Mouse (Mus musculus) midbrain, embryonic 14.5 days (tissue): Measurements from ENCODE around the gene Rabggta. TPM values are rescaled to one million over a fixed set of nuclear protein-coding genes. Genes with fewer than 3 reads are reported as not detected.

Source experiments
- ATAC-seq: fragments of 200-750 bp; cut with Nextera tagmentation; 2 replicates; pipeline ENCODE4 v1.8.0; 2017; ENCODE audit warnings: moderate number of reproducible peaks, moderate library complexity; ENCODE audit not compliant: low FRiP score, low TSS enrichment
- DNase-seq: peaks from one replicate; pipeline ENCODE4 v3.0.0-alpha.2; 2015
- H3K27ac ChIP-seq: fragments of 300-500 bp; sonication (generic); replicated peaks from 2 replicates; pipeline ENCODE4 v1.5.1; 2014; ENCODE audit warnings: mild to moderate bottlenecking, low read depth, low read length, moderate library complexity
- H3K27me3 ChIP-seq: fragments of 300-500 bp; sonication (generic); 2 replicates; pipeline ENCODE4 v1.6.1; 2014; ENCODE audit warnings: low read length, control low read depth, mixed read lengths; ENCODE audit not compliant: control insufficient read depth, insufficient read depth
- H3K36me3 ChIP-seq: fragments of 300-500 bp; sonication (generic); 2 replicates; pipeline ENCODE4 v1.6.1; 2014; ENCODE audit warnings: low read length, control low read depth; ENCODE audit not compliant: control insufficient read depth, insufficient read depth
- H3K4me1 ChIP-seq: fragments of 300-500 bp; sonication (generic); 2 replicates; pipeline ENCODE4 v1.6.1; 2014; ENCODE audit warnings: mild to moderate bottlenecking, antibody characterized with exemption, low read length, control low read depth; ENCODE audit not compliant: control insufficient read depth, insufficient read depth
- H3K4me2 ChIP-seq: fragments of 300-500 bp; sonication (generic); 2 replicates; pipeline ENCODE4 v1.6.1; 2014; ENCODE audit warnings: mild to moderate bottlenecking, low read length, moderate library complexity
- H3K4me3 ChIP-seq: fragments of 300-500 bp; sonication (generic); replicated peaks from 2 replicates; pipeline ENCODE4 v1.5.1; 2014; ENCODE audit warnings: low read depth, low read length
- H3K9ac ChIP-seq: fragments of 300-500 bp; sonication (generic); replicated peaks from 2 replicates; pipeline ENCODE4 v1.6.1; 2014; ENCODE audit warnings: mild to moderate bottlenecking, low read length, moderate library complexity
- H3K9me3 ChIP-seq: fragments of 300-500 bp; sonication (generic); 2 replicates; pipeline ENCODE4 v1.6.1; 2016; ENCODE audit warnings: low read length, control low read depth, mixed read lengths; ENCODE audit not compliant: control insufficient read depth
- WGBS: fragments of 180-500 bp; shearing (Covaris S2); extraction: QIAGEN DNeasy Blood & Tissue Kit; methylation state at CpG from one replicate; pipeline ENCODE4 v1.1.7; 2014; 5-methylcytosine and 5-hydroxymethylcytosine counted together
- polyA plus RNA-seq: library from polyadenylated mRNA; unstranded; fragments of >200 nt; fragmentation: Nextera tagmentation; extraction: Ambion mirVana; gene quantifications from 2 replicates; pipeline ENCODE4 v1.2.1, GENCODE M21; 2014

Rabggta gene
- polyA plus RNA-seq, 1 experiment from 2014 or later, result 39.4 TPM

- DNase-seq (no peak), ATAC-seq (no peak)
- no peaks in the 10 kb centered on the region for H3K9me3 ChIP-seq
- WGBS, result 77% methylated on average over 8 of the region's 8 CpGs
- H3K4me2 ChIP-seq, result no peak overlapping the region
- H3K4me1 ChIP-seq, result peaks cover 6% of the 10 kb centered on the region
- no peak overlapping the region for H3K27ac ChIP-seq
- 0 out of 2 replicates have a peak, but pooled peaks cover 3% of the 10 kb centered on the region for H3K36me3 ChIP-seq
- H3K27me3 ChIP-seq, result no peaks in the 10 kb centered on the region
- no peak overlapping the region for H3K4me3 ChIP-seq
- no peak overlapping the region for H3K9ac ChIP-seq
Observed at GRCm38 (mm10) chr14:55724411-55724871, 2.4 kb upstream of the Rabggta start.

- ATAC-seq (no peak), DNase-seq (no peak)
- WGBS, result 91% methylated on average over 7 of the region's 7 CpGs
- H3K4me2 ChIP-seq, result no peak overlapping the region
- H3K36me3 ChIP-seq, result peaks cover 13% of the 10 kb centered on the region
- peaks cover 6% of the 10 kb centered on the region for H3K4me1 ChIP-seq
- H3K27me3 ChIP-seq, result no peaks in the 10 kb centered on the region
- H3K27ac ChIP-seq, result no peak overlapping the region
- H3K9me3 ChIP-seq, result no peaks in the 10 kb centered on the region
- H3K9ac ChIP-seq, result no peak overlapping the region
- no peak overlapping the region for H3K4me3 ChIP-seq
Observed at GRCm38 (mm10) chr14:55723433-55723832, 1.4 kb upstream of the Rabggta start.

- Histone ChIP-seq H3K4me3 (peak overlapping the region; percentile 73), H3K36me3 (peaks cover 21% of the 10 kb centered on the region), H3K27me3 (no peaks in the 10 kb centered on the region), H3K9me3 (no peaks in the 10 kb centered on the region), H3K4me1 (peaks cover 6% of the 10 kb centered on the region), H3K27ac (peak overlapping the region; percentile 81), H3K4me2 (peak overlapping the region; percentile 67), H3K9ac (peak overlapping the region; percentile 75)
- ATAC-seq (0 out of 2 replicates have a peak, but pooled peaks have one; percentile 9), DNase-seq (no peak)
- 47% methylated on average over 8 of the region's 8 CpGs for WGBS
Observed at GRCm38 (mm10) chr14:55722438-55722945, 429 bp upstream of the Rabggta start.

DNA sequence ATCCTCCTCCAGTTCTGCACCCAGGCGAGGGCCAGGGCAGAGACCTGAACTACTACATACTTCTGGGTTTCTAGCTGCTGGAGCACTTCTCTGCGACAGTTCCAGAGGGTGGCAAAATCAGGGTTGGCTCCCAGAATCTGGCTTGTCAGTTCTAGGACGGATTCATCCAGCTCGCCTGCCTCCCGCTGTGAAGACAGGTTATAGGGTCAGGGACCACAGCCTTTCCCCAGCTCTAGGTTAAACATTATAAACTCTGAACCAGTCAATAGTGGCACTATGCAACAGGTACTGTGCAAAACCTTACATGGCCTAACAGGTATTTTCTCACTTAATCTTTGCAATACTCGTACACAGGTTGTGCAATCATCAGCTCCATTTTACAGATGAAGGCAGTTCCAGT lies 987 bp downstream of the Rabggta start:
- H3K4me1 ChIP-seq, result peaks cover 6% of the 10 kb centered on the region
- peak overlapping the region; percentile 67 for H3K4me2 ChIP-seq
- DNase-seq, result no peak
- H3K9me3 ChIP-seq, result no peaks in the 10 kb centered on the region
- H3K27me3 ChIP-seq, result no peaks in the 10 kb centered on the region
- H3K9ac ChIP-seq, result peak overlapping the region; percentile 75; the same call in 1 of the 2 replicates
- ATAC-seq, result no peak
- WGBS, result 75% methylated on average over 6 of the region's 6 CpGs
- peak overlapping the region; percentile 73 for H3K4me3 ChIP-seq
- H3K27ac ChIP-seq, result peak overlapping the region; percentile 81; the same call in 1 of the 2 replicates
- peaks cover 35% of the 10 kb centered on the region for H3K36me3 ChIP-seq

GRCm38 (mm10) chr14:55720666-55721065 lies 1.4 kb downstream of the Rabggta start:
- no peak overlapping the region for H3K4me3 ChIP-seq
- no peaks in the 10 kb centered on the region for H3K27me3 ChIP-seq
- H3K36me3 ChIP-seq, result peaks cover 37% of the 10 kb centered on the region
- no peaks in the 10 kb centered on the region for H3K9me3 ChIP-seq
- 94% methylated on average over 12 of the region's 12 CpGs for WGBS
- no peak overlapping the region for H3K27ac ChIP-seq
- H3K4me2 ChIP-seq, result no peak overlapping the region; the same call in 1 of the 2 replicates
- no peak overlapping the region for H3K9ac ChIP-seq
- ATAC-seq (no peak), DNase-seq (no peak)
- peaks cover 6% of the 10 kb centered on the region for H3K4me1 ChIP-seq

DNA sequence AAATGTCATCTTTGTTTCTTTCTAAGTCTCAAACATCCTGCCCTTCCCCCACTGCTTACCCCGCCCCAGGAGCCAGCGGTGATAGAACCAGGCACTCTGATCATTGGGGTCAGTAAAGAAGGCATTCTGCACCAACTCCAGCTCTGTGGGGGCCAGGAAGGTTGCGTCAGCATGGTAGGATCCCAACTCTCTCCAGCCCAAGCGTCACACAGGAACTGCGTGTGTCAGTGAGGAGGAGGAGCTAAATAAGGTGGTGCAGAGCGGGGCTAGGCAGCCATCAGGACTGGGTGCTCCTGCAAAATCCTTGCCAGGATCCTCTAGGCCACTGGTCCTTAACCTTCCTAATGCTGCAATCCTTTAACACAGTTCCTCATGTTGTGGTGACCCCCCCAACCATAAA lies 2.3 kb downstream of the Rabggta start:
- H3K4me1 ChIP-seq, result peaks cover 6% of the 10 kb centered on the region
- no peak for ATAC-seq

GRCm38 (mm10) chr14:55716884-55717283 lies 5.2 kb downstream of the Rabggta start:
- H3K9me3 ChIP-seq, result no peaks in the 10 kb centered on the region
- H3K4me2 ChIP-seq, result no peak overlapping the region
- WGBS, result 90% methylated on average over 8 of the region's 8 CpGs
- H3K9ac ChIP-seq, result no peak overlapping the region
- H3K4me1 ChIP-seq, result peaks cover 6% of the 10 kb centered on the region
- ATAC-seq (no peak), DNase-seq (no peak)
- H3K36me3 ChIP-seq, result peaks cover 37% of the 10 kb centered on the region
- H3K27me3 ChIP-seq, result 0 out of 2 replicates have a peak, but pooled peaks cover 8% of the 10 kb centered on the region
- H3K27ac ChIP-seq, result no peak overlapping the region
- H3K4me3 ChIP-seq, result no peak overlapping the region

More for the DNA sequence above, 2.3 kb downstream of the Rabggta start:
- Histone ChIP-seq H3K36me3 (peaks cover 37% of the 10 kb centered on the region), H3K9ac (no peak overlapping the region), H3K27ac (no peak overlapping the region), H3K27me3 (no peaks in the 10 kb centered on the region), H3K9me3 (no peaks in the 10 kb centered on the region), H3K4me2 (no peak overlapping the region), H3K4me3 (no peak overlapping the region)
- DNase-seq, result no peak
- WGBS, result 94% methylated on average over 6 of the region's 6 CpGs

- no peak for ATAC-seq
- DNase-seq, result no peak
Observed at GRCm38 (mm10) chr14:55716271-55716670, 5.8 kb downstream of the Rabggta start.

GRCm38 (mm10) chr14:55714893-55715292 lies 7.2 kb downstream of the Rabggta start:
- ATAC-seq (no peak), DNase-seq (no peak)
- WGBS, result 47% methylated on average over 6 of the region's 6 CpGs
- no peak overlapping the region for H3K9ac ChIP-seq
- no peaks in the 10 kb centered on the region for H3K4me1 ChIP-seq
- H3K4me3 ChIP-seq, result no peak overlapping the region
- H3K27ac ChIP-seq, result no peak overlapping the region
- H3K4me2 ChIP-seq, result no peak overlapping the region
- H3K36me3 ChIP-seq, result peaks cover 37% of the 10 kb centered on the region
- H3K27me3 ChIP-seq, result 0 out of 2 replicates have a peak, but pooled peaks cover 8% of the 10 kb centered on the region
- H3K9me3 ChIP-seq, result no peaks in the 10 kb centered on the region

More at GRCm38 (mm10) chr14:55716271-55716670, 5.8 kb downstream of the Rabggta start:
- H3K36me3 ChIP-seq, result peaks cover 37% of the 10 kb centered on the region
- H3K9ac ChIP-seq, result no peak overlapping the region
- H3K4me3 ChIP-seq, result no peak overlapping the region
- 0 out of 2 replicates have a peak, but pooled peaks cover 8% of the 10 kb centered on the region for H3K27me3 ChIP-seq
- no peaks in the 10 kb centered on the region for H3K9me3 ChIP-seq
- 96% methylated on average over 6 of the region's 6 CpGs for WGBS
- H3K4me2 ChIP-seq, result no peak overlapping the region
- no peak overlapping the region for H3K27ac ChIP-seq
- H3K4me1 ChIP-seq, result peaks cover 4% of the 10 kb centered on the region
